Comparison of ENCODE assay signal across 13 mouse cellular contexts in the genomic region with DNA sequence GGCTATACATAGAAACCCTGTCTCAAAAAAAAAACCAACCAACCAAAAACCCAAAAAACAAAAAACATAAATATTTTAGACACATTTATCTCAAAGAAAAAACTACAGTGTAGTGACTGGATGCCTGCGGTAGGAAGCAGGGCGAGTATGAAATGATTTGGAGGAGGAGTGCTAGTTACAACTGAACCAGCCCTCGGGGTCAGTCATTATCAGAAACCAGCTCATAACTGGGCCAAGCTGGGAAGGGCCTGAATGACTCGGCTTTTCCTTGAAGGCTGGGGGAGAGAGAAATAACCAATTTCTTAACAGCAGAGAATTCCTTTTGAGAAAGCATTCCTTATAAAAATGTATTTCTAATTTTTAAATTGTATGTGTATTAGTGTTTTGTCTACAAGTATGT. TPM values are rescaled to one million over a fixed set of nuclear protein-coding genes. Genes with fewer than 3 reads are reported as not detected.
DNase-seq lines count a peak whose midpoint lies in the region; ATAC-seq lines count a peak whose summit lies in the region.
"Had no signal": no experiment of that assay in that cellular context is flagged by ENCODE, and none has a peak within 500 bp of the region (broad histone marks: within the 10 kb centered on the region; RNA-seq: fewer than 3 reads in every experiment).

No protein-coding gene starts in this region.

- H3K4me2 ChIP-seq in heart, embryonic 11.5 days = no peak overlapping the region
- no peak overlapping the region for H3K4me2 ChIP-seq in lung, embryonic 16.5 days (ENCODE audit: low read depth, low read length)
- H3K4me2 ChIP-seq in limb, embryonic 15.5 days = no peak overlapping the region
- H3K4me2 ChIP-seq: intestine, embryonic 15.5 days; midbrain, embryonic 12.5 days had no signal

- H3K4me1 ChIP-seq in heart, embryonic 11.5 days (ENCODE audit: control insufficient read depth, insufficient read depth, low read length) = peaks cover 53% of the 10 kb centered on the region
- peaks cover 56% of the 10 kb centered on the region for H3K4me1 ChIP-seq in lung, embryonic 16.5 days (replicated peaks; ENCODE audit: control insufficient read depth, insufficient read depth, low read length)
- H3K4me1 ChIP-seq in limb, embryonic 15.5 days = peaks cover 49% of the 10 kb centered on the region

- no peak for DNase-seq in heart, postnatal 14 days
- no peak for DNase-seq in lung, postnatal 10 days
- DNase-seq in neural tube, embryonic 10.5 days (ENCODE audit: extremely low spot score, low spot score) = no peak
- no peak for DNase-seq in layer of hippocampus, adult 9-10 months (ENCODE audit: low spot score)
- no peak for DNase-seq in frontal cortex, postnatal 10 days (ENCODE audit: low spot score in 2 of 2)
- DNase-seq: cerebellum, postnatal 36 days; layer of hippocampus, adult 9-11 months; left cerebral cortex, postnatal 4 days had no signal

- peaks cover 57% of the 10 kb centered on the region for H3K36me3 ChIP-seq in heart, embryonic 11.5 days (ENCODE audit: control insufficient read depth, insufficient read depth, low read length)
- peaks cover 45% of the 10 kb centered on the region for H3K36me3 ChIP-seq in lung, embryonic 16.5 days (ENCODE audit: control insufficient read depth, insufficient read depth, low read length)
- H3K36me3 ChIP-seq in limb, embryonic 15.5 days = peaks cover 48% of the 10 kb centered on the region

- H3K9ac ChIP-seq in heart, embryonic 11.5 days (ENCODE audit: low read depth, low read length) = no peak overlapping the region
- H3K9ac ChIP-seq in lung, embryonic 16.5 days (ENCODE audit: low read length) = no peak overlapping the region
- H3K9ac ChIP-seq in limb, embryonic 15.5 days = no peak overlapping the region
- H3K9ac ChIP-seq: intestine, embryonic 15.5 days; midbrain, embryonic 12.5 days had no signal

- intact Hi-C loops in heart, postnatal 14 days (cut with DNase I) = no loop called here

- ATAC-seq in heart, embryonic 11.5 days (replicated peaks; ENCODE audit: insufficient number of reproducible peaks, low FRiP score, low TSS enrichment) = no peak
- ATAC-seq in lung, embryonic 16.5 days (ENCODE audit: low read depth) = no peak
- ATAC-seq in limb, embryonic 15.5 days (ENCODE audit: insufficient number of reproducible peaks, low FRiP score, low TSS enrichment, low read depth) = no peak
- ATAC-seq: intestine, embryonic 15.5 days had no signal

- H3K9me3 ChIP-seq in heart, embryonic 11.5 days (replicated peaks; ENCODE audit: control insufficient read depth, low read length) = peaks cover 3% of the 10 kb centered on the region; the same call in 1 of the 2 replicates
- peaks cover 7% of the 10 kb centered on the region; the same call in 1 of the 2 replicates for H3K9me3 ChIP-seq in lung, embryonic 16.5 days (ENCODE audit: control insufficient read depth, low read length)
- H3K9me3 ChIP-seq in limb, embryonic 15.5 days = peaks cover 5% of the 10 kb centered on the region; the same call in 1 of the 2 replicates
- H3K9me3 ChIP-seq: intestine, embryonic 15.5 days had no signal

- H3K27ac ChIP-seq in heart, embryonic 11.5 days (ENCODE audit: low read depth, low read length) = peak overlapping the region; percentile 42; the same call in 1 of the 2 replicates
- peak overlapping the region; percentile 91 for H3K27ac ChIP-seq in lung, embryonic 16.5 days (ENCODE audit: low read length)
- H3K27ac ChIP-seq in limb, embryonic 15.5 days = peak overlapping the region; percentile 50; the same call in 1 of the 2 replicates
- H3K27ac ChIP-seq: midbrain, embryonic 12.5 days had no signal

- no peak overlapping the region for H3K4me3 ChIP-seq in heart, embryonic 11.5 days (ENCODE audit: low read depth, low read length)
- H3K4me3 ChIP-seq in lung, embryonic 16.5 days (ENCODE audit: low read length) = no peak overlapping the region
- H3K4me3 ChIP-seq in limb, embryonic 15.5 days = no peak overlapping the region
- H3K4me3 ChIP-seq: intestine, embryonic 15.5 days; midbrain, embryonic 12.5 days had no signal

- WGBS in heart, embryonic 11.5 days (ENCODE audit: insufficient replicate concordance) = 69% methylated on average over 4 of the region's 4 CpGs
- 77% methylated on average over 4 of the region's 4 CpGs for WGBS in lung, embryonic 16.5 days
- WGBS in limb, embryonic 15.5 days = 81% methylated on average over 4 of the region's 4 CpGs

- H3K27me3 ChIP-seq in heart, embryonic 11.5 days (ENCODE audit: control insufficient read depth, insufficient read depth, low read length) = no peaks in the 10 kb centered on the region
- H3K27me3 ChIP-seq in lung, embryonic 16.5 days (ENCODE audit: control insufficient read depth, insufficient read depth, low read depth, low read length) = no peaks in the 10 kb centered on the region
- H3K27me3 ChIP-seq in limb, embryonic 15.5 days = no peaks in the 10 kb centered on the region
- H3K27me3 ChIP-seq: intestine, embryonic 15.5 days; midbrain, embryonic 12.5 days had no signal

RNA-seq across cellular contexts. Expression of gene Tpm1, which starts 11.5 kb away (rescaled TPM):
- polyA plus RNA-seq in heart, embryonic 11.5 days (2014; fragmentation: Nextera tagmentation; extraction: Ambion mirVana) = 4,955 and 5,093 TPM in 2 replicates
- total RNA-seq in heart, postnatal 14 days (2021) = over 10,000 TPM; 11,169 to 11,475 TPM
- polyA plus RNA-seq in lung, embryonic 16.5 days (2015; fragmentation: Nextera tagmentation; extraction: Ambion mirVana) = 758 and 782 TPM in 2 replicates
- polyA plus RNA-seq in limb, embryonic 15.5 days (2015; fragmentation: Nextera tagmentation; extraction: Ambion mirVana) = 710 and 1,010 TPM in 2 replicates
